Mouse (Mus musculus) CD4-positive helper T cell, adult 2 months (primary cell): Measurements from ENCODE around the gene March6.

ENCODE experiments used
- DNase-seq: peaks from one replicate; pipeline ENCODE4 v3.0.0-alpha.2; 2012; ENCODE audit warnings: low read depth, missing footprints, low spot score

Gene March6

GRCm38 (mm10) chr15:31511406-31511771, 19.5 kb downstream of the March6 start:
- DNase-seq, result no peak

GRCm38 (mm10) chr15:31510477-31511405, 20.1 kb downstream of the March6 start:
- no peak for DNase-seq

- no peak for DNase-seq
These were observed 25.8 kb downstream of the March6 start for GRCm38 (mm10) chr15:31505082-31505481.

- DNase-seq, result no peak
These were observed 27.4 kb downstream of the March6 start for GRCm38 (mm10) chr15:31503447-31503846.

- DNase-seq, result no peak
These were observed 27.9 kb downstream of the March6 start for GRCm38 (mm10) chr15:31502996-31503395.

- DNase-seq, result no peak
These were observed 28.5 kb downstream of the March6 start for GRCm38 (mm10) chr15:31502313-31502712.

- no peak for DNase-seq
These were observed 36.0 kb downstream of the March6 start for GRCm38 (mm10) chr15:31494803-31495202.

GRCm38 (mm10) chr15:31494310-31494709, 36.5 kb downstream of the March6 start:
- no peak for DNase-seq

- DNase-seq, result no peak
These were observed 43.4 kb downstream of the March6 start for GRCm38 (mm10) chr15:31487407-31487806.

GRCm38 (mm10) chr15:31476678-31477077, 54.2 kb downstream of the March6 start:
- no peak for DNase-seq

- peak; percentile 47 for DNase-seq
These were observed 57.9 kb downstream of the March6 start for GRCm38 (mm10) chr15:31472645-31473574.

- DNase-seq, result no peak
These were observed 59.3 kb downstream of the March6 start for GRCm38 (mm10) chr15:31471529-31471928.

- DNase-seq, result no peak
These were observed 61.4 kb downstream of the March6 start for GRCm38 (mm10) chr15:31469497-31469896.

- DNase-seq, result no peak
These were observed 62.0 kb downstream of the March6 start for GRCm38 (mm10) chr15:31468806-31469205.

GRCm38 (mm10) chr15:31466749-31467148, 64.1 kb downstream of the March6 start:
- DNase-seq, result no peak

- no peak for DNase-seq
These were observed 64.6 kb downstream of the March6 start for GRCm38 (mm10) chr15:31466295-31466694.

GRCm38 (mm10) chr15:31465806-31466205, 65.0 kb downstream of the March6 start:
- DNase-seq, result no peak

- peak; percentile 45 for DNase-seq
These were observed 70.3 kb downstream of the March6 start for GRCm38 (mm10) chr15:31460571-31460970.

- no peak for DNase-seq
These were observed 72.8 kb downstream of the March6 start for GRCm38 (mm10) chr15:31458081-31458480.

- DNase-seq, result no peak
These were observed 74.5 kb downstream of the March6 start for GRCm38 (mm10) chr15:31456381-31456780.

GRCm38 (mm10) chr15:31454861-31455295, 76.0 kb downstream of the March6 start:
- DNase-seq, result no peak
